Mouse (Mus musculus): ENCODE measurements around the gene Muc5b.
"Not testable (repeated sequence)": the region's sequence is repeated elsewhere in the genome, so short reads cannot be mapped to it uniquely, and the experiment has no call there.

Gene Muc5b

DNA sequence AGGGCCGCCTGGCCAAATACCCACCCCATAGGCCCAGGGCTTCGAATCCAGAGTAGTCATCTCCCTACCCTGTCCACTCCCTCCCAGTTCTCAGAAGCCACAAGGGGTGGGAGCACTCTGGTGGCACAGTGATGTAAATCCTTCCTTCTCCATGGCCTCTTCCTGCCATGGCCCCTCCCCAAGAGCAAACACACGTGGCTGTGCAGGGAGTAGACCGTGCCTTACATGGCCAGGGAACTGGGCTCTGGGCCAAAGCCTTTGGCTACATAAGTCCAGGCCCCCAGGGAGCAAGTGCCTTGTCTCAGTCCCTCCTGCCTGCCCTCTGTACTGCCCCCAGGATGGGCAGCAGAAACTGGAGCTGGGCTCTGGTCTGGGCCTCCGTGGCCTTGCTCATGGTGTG, at the start of gene Muc5b:
TSS of gene Muc5b (plus strand) at position 292 of the 400 bp plus-strand sequence.
- DNase-seq (ENCODE audit: low read depth, low spot score) = no peak

DNA sequence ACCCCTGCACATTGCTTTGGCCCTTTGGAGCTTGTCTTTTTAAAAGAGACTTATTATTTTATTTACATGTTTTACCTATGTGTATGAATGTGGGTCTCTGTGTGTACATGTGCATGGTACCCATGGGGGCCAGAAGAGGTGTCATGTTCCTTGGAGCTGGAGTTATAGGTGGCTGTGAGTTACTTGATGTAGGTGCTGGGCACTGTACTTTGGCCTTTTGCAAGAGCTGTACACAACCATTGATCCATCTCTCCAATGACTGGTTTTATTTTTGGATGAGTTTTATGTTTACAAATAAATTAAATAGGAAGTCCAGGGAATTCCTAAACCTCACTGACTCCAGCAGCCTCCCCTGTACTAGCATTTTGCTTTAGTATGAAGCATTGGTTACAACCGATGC, 44.6 kb upstream of the Muc5b start:
- no peak for DNase-seq (ENCODE audit: low read depth, low spot score)

DNA sequence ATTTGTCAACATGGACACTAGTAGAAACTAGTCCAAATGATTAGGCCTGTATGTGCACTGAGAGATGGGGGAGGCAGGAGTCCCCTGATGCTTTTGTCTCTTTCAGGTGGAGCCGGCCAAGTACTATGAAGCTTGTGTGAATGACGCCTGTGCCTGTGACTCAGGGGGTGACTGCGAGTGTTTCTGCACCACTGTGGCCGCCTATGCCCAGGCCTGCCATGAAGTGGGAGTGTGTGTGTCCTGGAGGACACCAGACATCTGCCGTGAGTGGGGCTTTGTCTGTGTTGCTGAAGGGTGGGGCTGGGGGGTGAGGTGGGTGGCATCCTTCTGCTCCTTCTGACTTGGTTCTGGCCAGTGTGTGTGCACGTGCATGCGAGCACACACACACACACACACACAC, 35.7 kb upstream of the Muc5b start:
- DNase-seq (ENCODE audit: low read depth, low spot score) = no peak

DNA sequence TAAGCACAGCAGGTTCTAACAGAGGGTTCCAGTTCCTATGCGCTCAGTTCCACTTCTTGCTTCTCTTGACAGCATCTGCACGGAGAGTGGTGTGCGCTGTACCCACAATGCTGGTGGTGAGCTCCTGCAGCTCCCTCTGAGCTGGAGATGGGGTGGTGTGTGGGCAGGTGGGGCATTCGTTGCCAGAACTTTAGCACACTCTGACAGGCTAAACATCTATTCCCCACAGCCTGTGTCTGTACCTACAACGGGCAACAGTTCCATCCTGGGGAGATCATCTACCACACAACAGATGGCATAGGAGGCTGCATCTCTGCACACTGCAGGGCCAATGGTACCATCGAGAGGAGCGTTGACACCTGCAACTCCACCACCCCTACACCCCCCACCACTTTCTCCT, 33.5 kb upstream of the Muc5b start:
- no peak for DNase-seq (ENCODE audit: low read depth, low spot score)

DNA sequence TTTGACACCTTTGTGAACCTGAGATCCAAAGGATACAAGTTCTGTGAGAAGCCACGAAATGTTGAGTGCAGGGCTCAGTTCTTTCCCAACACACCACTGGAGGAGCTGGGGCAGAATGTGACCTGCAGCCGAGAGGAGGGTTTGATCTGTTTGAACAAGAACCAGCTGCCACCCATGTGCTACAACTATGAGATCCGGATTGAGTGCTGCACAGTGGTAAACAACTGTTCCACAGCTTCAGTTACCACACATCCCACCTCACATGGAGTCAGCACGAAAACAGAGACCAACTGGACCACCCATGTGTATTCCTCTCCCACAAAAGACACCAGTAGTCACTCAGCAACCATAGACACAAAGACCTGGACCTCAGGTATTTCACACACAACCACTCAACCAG, 31.0 kb upstream of the Muc5b start:
- DNase-seq (ENCODE audit: low read depth, low spot score) = not testable (repeated sequence)

- DNase-seq (ENCODE audit: low read depth, low spot score) = not testable (repeated sequence)
Measured at GRCm38 (mm10) chr7:141809933-141810332, 28.9 kb upstream of the Muc5b start.

DNA sequence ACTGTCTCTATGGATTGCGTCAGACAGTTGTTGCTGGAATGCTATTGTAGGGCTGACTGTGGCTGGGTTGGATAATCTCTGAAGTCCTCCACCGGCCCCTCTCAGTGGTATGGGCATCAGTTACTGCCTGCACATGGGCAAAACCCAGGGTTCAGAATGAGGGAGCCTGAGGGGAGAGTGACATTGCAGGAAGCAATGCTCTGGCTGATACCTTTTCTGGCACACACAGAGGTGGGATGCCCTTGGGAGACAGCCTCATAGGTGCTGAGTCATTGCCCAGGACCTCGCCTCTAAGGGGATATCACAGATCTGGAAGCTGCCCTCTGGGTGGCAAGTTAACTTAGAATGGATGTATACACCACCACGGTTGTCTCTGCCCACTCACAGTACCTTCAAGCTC, 25.5 kb upstream of the Muc5b start:
- DNase-seq (ENCODE audit: low read depth, low spot score) = no peak

- DNase-seq (ENCODE audit: low read depth, low spot score) = no peak
Measured at GRCm38 (mm10) chr7:141815361-141815760, 23.5 kb upstream of the Muc5b start.

DNA sequence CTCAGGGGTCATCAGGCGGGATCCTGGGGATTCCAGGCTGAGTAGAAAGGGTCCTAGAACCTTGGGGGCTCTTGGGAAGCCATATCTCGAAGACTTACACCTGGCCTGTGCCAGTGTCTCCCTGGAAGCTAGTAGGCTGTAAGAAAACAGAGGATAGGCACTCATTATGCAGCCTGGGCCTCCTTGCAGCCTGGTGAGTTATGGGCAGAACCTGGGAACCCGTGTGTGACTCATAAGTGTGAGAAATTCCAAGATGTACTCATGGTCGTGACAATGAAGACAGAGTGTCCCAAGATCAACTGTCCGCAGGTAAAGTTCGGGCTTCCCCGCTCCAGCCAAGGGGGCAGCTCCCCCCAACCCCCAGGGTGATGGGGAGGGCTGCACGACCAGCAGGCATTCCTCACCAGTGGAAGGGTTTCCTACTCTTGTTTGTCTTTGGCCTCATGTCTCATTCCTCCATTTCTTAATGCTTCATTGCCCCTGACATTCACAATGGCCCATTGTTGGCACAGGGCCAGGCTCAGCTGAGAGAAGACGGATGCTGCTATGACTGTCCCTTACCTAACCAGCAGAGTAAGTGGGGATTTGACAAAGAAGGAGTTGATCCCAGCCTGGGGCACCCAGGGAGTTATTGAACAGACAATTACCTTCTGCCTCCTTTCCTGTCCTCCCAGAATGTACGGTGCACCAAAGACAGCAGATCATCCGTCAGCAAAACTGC, 21.4 kb upstream of the Muc5b start:
- DNase-seq (ENCODE audit: low read depth, low spot score) = peak; percentile 66

DNA sequence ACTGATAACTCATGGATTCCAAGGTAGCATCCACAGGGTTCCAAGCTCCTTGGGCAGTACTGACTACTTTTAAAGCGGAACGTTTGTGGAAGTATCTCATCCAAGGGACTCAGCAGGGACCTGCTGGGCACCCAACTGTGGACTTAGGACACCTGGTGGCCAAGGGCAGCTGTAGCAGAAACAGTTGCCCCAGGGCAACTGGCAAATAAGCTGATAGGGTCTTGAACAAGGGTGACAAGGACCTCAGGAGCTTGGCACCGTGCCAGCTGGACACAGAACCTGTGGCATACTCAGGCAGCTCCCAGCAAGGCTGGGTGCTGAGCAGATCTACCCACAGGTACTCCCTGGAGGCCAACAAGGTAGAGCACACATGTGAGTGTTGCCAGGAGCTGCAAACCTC, 20.6 kb upstream of the Muc5b start:
- no peak for DNase-seq (ENCODE audit: low read depth, low spot score)

GRCm38 (mm10) chr7:141822582-141823261, 16.1 kb upstream of the Muc5b start:
- no peak for DNase-seq (ENCODE audit: low read depth, low spot score)

DNA sequence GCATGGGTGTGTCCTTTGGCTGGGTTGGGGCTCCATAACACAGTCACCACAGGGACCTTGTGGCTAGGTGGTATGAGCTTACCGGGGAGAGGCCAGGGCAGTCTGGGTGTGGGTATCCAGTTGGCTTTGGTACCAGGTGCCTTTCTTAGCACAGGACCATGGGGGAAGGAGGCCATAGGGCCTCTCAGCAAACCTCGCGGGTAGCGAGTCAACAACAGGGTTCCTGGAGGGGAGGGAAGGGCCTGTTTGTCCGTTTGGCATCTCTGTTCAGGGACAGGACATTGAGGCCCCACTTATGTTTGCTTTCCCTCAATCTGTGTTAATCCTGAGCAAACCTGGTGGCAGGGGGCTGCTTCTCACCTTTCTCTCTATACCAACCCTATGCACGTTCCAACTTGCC, 15.2 kb upstream of the Muc5b start:
- DNase-seq (ENCODE audit: low read depth, low spot score) = no peak

GRCm38 (mm10) chr7:141824398-141824797, 14.5 kb upstream of the Muc5b start:
- no peak for DNase-seq (ENCODE audit: low read depth, low spot score)

DNA sequence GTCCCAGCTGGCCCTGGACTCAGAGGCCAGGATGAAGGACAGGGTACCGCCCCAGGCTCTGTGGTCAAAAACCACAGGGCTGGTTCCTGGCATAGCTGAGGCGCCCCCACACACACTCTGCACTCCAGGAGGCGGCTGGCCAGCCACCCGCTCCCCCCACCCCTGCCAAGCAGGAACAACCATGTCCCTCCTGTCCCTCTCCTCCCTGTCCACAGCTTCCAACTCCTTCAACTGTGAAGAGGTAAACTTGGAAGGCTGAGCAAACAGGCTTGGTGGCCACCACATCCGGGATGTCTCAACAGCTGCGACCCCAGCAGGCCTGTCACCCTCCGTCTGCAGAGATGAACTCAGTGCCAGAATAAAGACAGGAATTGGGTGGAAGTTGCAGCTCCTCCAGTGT, 2.9 kb upstream of the Muc5b start:
- no peak for DNase-seq (ENCODE audit: low read depth, low spot score)

- DNase-seq (ENCODE audit: low read depth, low spot score) = no peak
Measured at GRCm38 (mm10) chr7:141836423-141836822, 2.4 kb upstream of the Muc5b start.

GRCm38 (mm10) chr7:141840354-141840753, 1.5 kb downstream of the Muc5b start:
- no peak for DNase-seq (ENCODE audit: low read depth, low spot score)

DNA sequence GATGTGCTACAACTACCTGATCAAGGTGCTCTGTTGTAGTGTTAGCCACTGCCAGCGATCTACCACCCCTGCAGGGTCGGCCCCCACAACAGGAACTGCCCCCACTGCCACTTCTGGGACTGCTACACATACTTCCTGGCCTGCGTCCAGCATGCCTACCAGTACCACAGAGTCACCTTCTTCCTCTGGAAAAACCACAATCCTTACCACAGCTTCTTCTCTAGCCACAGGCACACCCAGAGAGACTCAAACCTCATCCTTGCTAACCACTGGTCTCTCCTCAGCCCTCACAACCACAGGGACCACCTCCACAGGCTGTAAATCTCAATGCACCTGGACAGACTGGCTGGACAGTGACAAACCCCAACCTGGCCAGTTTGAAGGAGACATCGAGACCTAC, 22.2 kb downstream of the Muc5b start:
- no peak for DNase-seq (ENCODE audit: low read depth, low spot score)

DNA sequence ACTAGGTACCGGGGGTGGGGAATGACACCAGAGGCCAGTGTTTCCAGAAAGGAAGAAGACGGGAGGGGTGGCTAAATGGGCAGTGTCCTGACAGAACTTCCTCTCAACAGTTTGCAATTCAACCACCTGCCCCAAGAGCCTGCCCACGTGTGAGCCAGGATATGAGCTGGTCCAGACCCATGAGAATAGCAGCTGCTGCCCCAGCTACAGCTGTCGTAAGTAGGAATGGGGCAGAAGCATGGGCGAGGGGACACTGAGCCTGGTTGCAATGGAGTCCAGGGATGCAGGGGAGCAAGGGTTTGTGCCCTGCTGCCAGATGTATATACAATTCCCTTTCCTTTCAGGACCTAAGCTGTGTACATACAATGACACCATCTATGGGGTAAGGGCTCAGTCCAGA, 30.8 kb downstream of the Muc5b start:
- DNase-seq (ENCODE audit: low read depth, low spot score) = no peak

GRCm38 (mm10) chr7:141870553-141870952, 31.7 kb downstream of the Muc5b start:
- no peak for DNase-seq (ENCODE audit: low read depth, low spot score)

DNA sequence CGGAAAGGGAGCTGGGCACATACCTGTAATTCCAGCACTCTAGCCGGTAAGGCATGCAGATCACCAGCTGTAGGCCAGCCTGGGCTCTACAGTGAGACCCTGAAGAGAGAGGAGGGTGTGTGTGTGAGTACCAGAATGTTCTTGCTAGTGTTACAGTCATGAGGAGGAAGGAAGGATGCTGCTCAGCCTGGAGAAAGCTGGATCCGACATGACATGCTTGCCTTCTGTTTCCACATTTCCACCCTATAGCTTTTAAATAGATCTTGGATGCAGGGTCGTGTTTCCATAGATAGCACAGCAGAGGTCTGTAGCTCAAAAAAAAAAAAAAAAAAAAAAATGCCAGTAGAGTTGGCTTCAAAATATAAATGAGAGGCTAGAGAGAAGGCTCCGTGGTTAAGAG, 36.0 kb downstream of the Muc5b start:
- DNase-seq (ENCODE audit: low read depth, low spot score) = no peak

GRCm38 (mm10) chr7:141878813-141879212, 39.9 kb downstream of the Muc5b start:
- no peak for DNase-seq (ENCODE audit: low read depth, low spot score)

GRCm38 (mm10) chr7:141892151-141892550, 53.3 kb downstream of the Muc5b start:
- no peak for DNase-seq (ENCODE audit: low read depth, low spot score)

- DNase-seq (ENCODE audit: low read depth, low spot score) = no peak
Measured at GRCm38 (mm10) chr7:141901825-141902224, 63.0 kb downstream of the Muc5b start.

Measured in mesoderm, embryonic 11.5 days (tissue).